Comparison of ENCODE assay signal across 16 mouse cellular contexts in the genomic region with DNA sequence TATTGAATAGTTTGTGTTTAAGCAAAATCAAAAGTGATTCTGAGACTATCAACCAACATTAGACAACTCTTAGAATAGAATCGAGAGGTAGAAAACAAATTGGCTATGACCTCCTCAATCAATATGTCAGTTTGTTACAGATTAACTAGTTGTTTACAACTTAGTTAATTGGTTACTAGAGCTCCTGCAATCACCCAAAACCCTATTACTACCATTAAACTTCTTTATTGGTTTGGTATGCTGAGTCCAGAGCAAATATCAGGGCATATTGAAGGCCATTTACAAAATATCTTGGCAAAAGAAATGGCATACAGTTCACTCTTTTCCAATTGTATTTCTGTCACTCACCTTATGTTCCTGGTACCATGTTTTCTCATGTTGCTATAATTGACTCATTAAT.
"Had no signal": no experiment of that assay in that cellular context is flagged by ENCODE, and none has a peak within 500 bp of the region (broad histone marks: within the 10 kb centered on the region; RNA-seq: fewer than 3 reads in every experiment).

No protein-coding gene starts in this region.

- H3K4me2 ChIP-seq: neural tube, embryonic 13.5 days; neural tube, embryonic 15.5 days; stomach, embryonic 15.5 days had no signal

- H3K9ac ChIP-seq: neural tube, embryonic 13.5 days; neural tube, embryonic 15.5 days; stomach, embryonic 15.5 days had no signal

- H3K27me3 ChIP-seq: neural tube, embryonic 13.5 days; stomach, embryonic 15.5 days had no signal

- DNase-seq: retina, postnatal 1 day; right cerebral cortex, adult 18-20 months; right cerebral cortex, postnatal 14 days; right cerebral cortex, postnatal 25 days; right cerebral cortex, postnatal 4 days; spleen, adult 18-20 months; thymus, adult 18-20 months; thymus, adult 2 months; thymus, postnatal 14 days; thymus, postnatal 25 days; thymus, postnatal 36 days; thymus, postnatal 4 days had no signal

- H3K27ac ChIP-seq: neural tube, embryonic 13.5 days; neural tube, embryonic 15.5 days; stomach, embryonic 15.5 days; stomach, postnatal 0 days had no signal

- H3K4me3 ChIP-seq: neural tube, embryonic 13.5 days; neural tube, embryonic 15.5 days; stomach, embryonic 15.5 days had no signal

- H3K9me3 ChIP-seq: neural tube, embryonic 13.5 days; neural tube, embryonic 15.5 days; stomach, embryonic 15.5 days had no signal

- H3K36me3 ChIP-seq: neural tube, embryonic 13.5 days; neural tube, embryonic 15.5 days; stomach, embryonic 15.5 days had no signal

- H3K4me1 ChIP-seq: neural tube, embryonic 13.5 days; neural tube, embryonic 15.5 days; stomach, embryonic 15.5 days had no signal
